Mouse (Mus musculus): ENCODE data around the gene Pi16. TPM values are rescaled to one million over a fixed set of nuclear protein-coding genes. Genes with fewer than 3 reads are reported as not detected.

Pi16 gene
- polyA plus RNA-seq, 1 experiment from 2014 or later, result 5.8 TPM

DNA sequence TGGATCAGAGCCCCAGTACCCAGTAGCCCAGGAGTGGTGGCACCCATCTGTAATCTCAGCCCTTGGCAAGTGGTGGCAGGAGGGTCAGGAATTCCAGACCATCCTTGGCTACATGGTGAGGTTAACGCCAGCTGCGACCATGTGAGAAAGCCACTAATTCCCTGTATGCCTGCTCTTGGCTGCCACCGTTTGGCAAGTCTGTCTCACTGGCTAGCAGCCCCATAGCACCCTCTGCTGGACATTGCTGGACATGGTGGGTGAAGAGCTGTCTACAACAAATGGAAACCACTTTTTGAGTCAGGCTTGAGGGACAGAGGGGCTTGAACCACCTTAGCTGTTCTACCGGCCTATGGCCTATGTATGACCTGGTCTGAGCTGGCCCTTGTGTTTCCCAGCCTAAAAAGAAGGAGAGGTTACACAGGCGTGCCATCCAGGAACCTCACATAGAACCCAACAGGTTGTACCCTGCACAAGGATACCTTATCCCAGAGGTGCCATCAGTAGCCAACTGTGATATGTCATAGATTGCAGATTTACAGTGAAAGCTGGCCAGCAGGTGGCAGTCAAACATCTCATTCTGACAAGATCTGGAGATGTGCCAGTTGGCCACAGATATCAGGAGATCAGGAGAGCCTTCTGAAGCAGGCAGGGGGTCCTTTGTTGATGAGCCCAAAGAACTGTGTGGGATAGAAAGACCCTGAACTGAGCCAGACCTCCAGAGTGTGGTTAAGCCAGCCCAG is 53.7 kb downstream of the Pi16 start:
- peaks cover 14% of the 10 kb centered on the region for H3K4me1 ChIP-seq
- H3K4me3 ChIP-seq (replicated peaks), result no peak overlapping the region
- 0 out of 2 replicates have a peak, but pooled peaks cover 2% of the 10 kb centered on the region for H3K27me3 ChIP-seq
- H3K36me3 ChIP-seq, result no peaks in the 10 kb centered on the region
- no peak overlapping the region for H3K27ac ChIP-seq
- peak; percentile 40 for ATAC-seq (replicated peaks; ENCODE audit: low FRiP score)
- no peak overlapping the region for H3K4me2 ChIP-seq
- no peak overlapping the region for H3K9ac ChIP-seq
- WGBS, result 4% methylated on average over 5 of the region's 5 CpGs
- no peaks in the 10 kb centered on the region for H3K9me3 ChIP-seq (replicated peaks)

DNA sequence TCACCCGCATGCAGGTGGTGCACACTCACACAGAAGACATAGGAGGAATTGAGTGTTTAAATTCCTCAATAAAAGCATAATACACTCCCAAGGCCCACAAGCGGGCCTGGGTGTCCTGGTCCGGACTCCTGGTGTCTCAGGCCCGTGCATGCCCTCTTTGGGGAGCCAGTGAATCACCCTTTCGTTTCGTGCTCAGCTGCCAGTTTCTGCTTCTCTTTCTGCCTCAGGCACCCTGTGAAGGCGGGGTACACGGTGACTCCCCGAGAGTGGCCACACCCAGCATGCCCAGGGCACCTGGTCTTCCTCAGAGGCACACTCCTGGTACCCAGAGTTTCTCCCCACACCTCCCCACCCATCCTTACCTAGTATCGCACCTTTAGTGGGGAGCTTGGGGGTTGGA is 58.4 kb downstream of the Pi16 start:
- H3K4me1 ChIP-seq, result peaks cover under 1% of the 10 kb centered on the region
- H3K9ac ChIP-seq, result no peak overlapping the region
- H3K4me3 ChIP-seq (replicated peaks), result no peak overlapping the region
- H3K9me3 ChIP-seq (replicated peaks), result no peaks in the 10 kb centered on the region
- no peaks in the 10 kb centered on the region for H3K27me3 ChIP-seq
- no peak overlapping the region for H3K4me2 ChIP-seq
- ATAC-seq (replicated peaks; ENCODE audit: low FRiP score), result no peak
- H3K36me3 ChIP-seq, result no peaks in the 10 kb centered on the region
- no peak overlapping the region for H3K27ac ChIP-seq
- WGBS, result 83% methylated on average over 10 of the region's 10 CpGs

DNA sequence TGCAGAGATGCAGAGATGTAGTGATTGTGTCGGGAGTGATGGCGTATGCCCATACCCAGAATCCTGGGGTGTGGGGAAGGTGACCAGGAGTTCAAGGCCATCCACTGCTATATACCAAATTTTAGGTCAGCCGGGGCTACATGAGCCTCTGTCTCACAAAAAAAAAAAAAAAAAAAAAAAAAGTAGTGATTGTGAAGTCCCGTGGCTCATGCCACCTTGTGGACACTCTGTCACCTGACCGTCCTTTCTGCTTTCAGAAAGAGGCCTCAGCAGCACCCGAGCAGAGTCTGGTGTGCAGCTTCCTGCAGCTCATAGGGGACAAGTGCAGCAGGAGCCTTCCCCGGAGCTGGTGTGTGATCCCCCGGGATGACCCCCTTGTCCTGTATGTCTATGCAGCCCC is 60.6 kb downstream of the Pi16 start:
- Histone ChIP-seq H3K9ac (no peak overlapping the region), H3K27ac (no peak overlapping the region), H3K36me3 (no peaks in the 10 kb centered on the region), H3K4me2 (no peak overlapping the region), H3K4me3 (replicated peaks) (no peak overlapping the region), H3K9me3 (replicated peaks) (no peaks in the 10 kb centered on the region), H3K4me1 (peaks cover 7% of the 10 kb centered on the region), H3K27me3 (no peaks in the 10 kb centered on the region)
- WGBS, result 69% methylated on average over 8 of the region's 8 CpGs
- ATAC-seq (replicated peaks; ENCODE audit: low FRiP score), result no peak

Other genes starting within 250 kb of the Pi16 start
- gene Cdkn1a, start 226.7 kb upstream of the Pi16 start, polyA plus RNA-seq (2015; fragmentation: Nextera tagmentation; extraction: Ambion mirVana), result 62.2 and 79.3 TPM in 2 replicates
- 0.34 and 0.35 TPM in 2 replicates for gene Rab44, start 203.5 kb upstream of the Pi16 start, polyA plus RNA-seq (2015; fragmentation: Nextera tagmentation; extraction: Ambion mirVana)
- gene Cpne5, start 79.5 kb upstream of the Pi16 start, polyA plus RNA-seq (2015; fragmentation: Nextera tagmentation; extraction: Ambion mirVana), result 7.8 and 9.4 TPM in 2 replicates
- 171 and 182 TPM in 2 replicates for gene Ppil1, start 53.5 kb upstream of the Pi16 start, polyA plus RNA-seq (2015; fragmentation: Nextera tagmentation; extraction: Ambion mirVana)
- gene BC004004, start 48.9 kb upstream of the Pi16 start, polyA plus RNA-seq (2015; fragmentation: Nextera tagmentation; extraction: Ambion mirVana), result 67.6 and 73.2 TPM in 2 replicates
- gene Mtch1, start 30.3 kb downstream of the Pi16 start, polyA plus RNA-seq (2015; fragmentation: Nextera tagmentation; extraction: Ambion mirVana), result 289 and 308 TPM in 2 replicates
- gene Fgd2, start 43.2 kb downstream of the Pi16 start, polyA plus RNA-seq (2015; fragmentation: Nextera tagmentation; extraction: Ambion mirVana), result 12.0 and 13.0 TPM in 2 replicates
- gene Pim1, start 173.1 kb downstream of the Pi16 start, polyA plus RNA-seq (2015; fragmentation: Nextera tagmentation; extraction: Ambion mirVana), result 17.8 and 17.9 TPM in 2 replicates
- not detected in 2 replicates for gene Gm17657, start 232.0 kb downstream of the Pi16 start, polyA plus RNA-seq (2015; fragmentation: Nextera tagmentation; extraction: Ambion mirVana)
- gene Tbc1d22b, start 232.1 kb downstream of the Pi16 start, polyA plus RNA-seq (2015; fragmentation: Nextera tagmentation; extraction: Ambion mirVana), result 16.7 and 19.3 TPM in 2 replicates
- 0.80 and 1.2 TPM in 2 replicates for gene Tmem217, start 234.7 kb downstream of the Pi16 start, polyA plus RNA-seq (2015; fragmentation: Nextera tagmentation; extraction: Ambion mirVana)

Data from kidney, embryonic 15.5 days (tissue).